Mouse (Mus musculus): Measurements from ENCODE around the gene Cd8b1.
"Not testable (repeated sequence)": the region's sequence is repeated elsewhere in the genome, so short reads cannot be mapped to it uniquely, and the experiment has no call there.

The Cd8b1 gene

GRCm38 (mm10) chr6:71322491-71322921 lies at the start of gene Cd8b1:
Cd8b1 (plus strand) TSS chr6:71322788.
- DNase-seq: no peak

DNA sequence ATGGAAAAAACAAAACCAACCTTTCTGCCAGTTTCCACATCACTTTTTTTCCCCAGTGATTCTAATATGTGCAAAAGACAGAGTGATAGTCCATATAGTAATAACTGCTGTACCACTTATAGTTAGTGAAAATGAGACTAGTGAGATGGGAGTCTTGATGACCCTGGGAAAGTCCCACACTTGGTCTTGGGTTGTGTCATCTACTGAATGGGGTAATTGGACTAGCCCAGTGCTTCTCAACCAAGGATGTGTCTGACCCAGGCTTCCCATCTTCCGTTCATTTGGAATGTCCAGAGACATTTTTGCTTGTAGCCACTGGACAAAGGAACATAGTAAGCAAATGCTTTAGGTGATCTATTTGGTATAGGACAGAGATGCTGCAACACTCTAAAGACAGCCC lies 48.9 kb upstream of the Cd8b1 start:
- DNase-seq: no peak

DNA sequence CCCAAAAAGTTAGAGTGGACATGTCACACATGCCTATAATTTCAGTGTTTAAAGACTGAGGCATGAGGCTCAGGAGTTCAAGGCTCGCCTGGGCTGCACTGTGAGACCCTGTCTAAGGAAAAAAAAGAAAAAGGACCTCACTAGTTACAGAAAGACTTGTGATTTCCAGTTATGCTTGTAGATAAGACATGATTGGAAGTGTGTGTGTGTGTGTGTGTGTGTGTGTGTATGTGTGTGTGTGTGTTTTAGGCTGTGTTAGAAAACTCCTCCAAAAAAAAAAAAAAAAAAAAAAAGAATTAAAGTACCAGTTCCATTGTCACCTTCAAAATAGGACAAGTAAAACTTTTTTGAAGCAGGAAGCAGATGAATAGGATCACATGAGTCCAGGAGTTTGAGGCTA lies 48.0 kb upstream of the Cd8b1 start:
- no peak for DNase-seq

DNA sequence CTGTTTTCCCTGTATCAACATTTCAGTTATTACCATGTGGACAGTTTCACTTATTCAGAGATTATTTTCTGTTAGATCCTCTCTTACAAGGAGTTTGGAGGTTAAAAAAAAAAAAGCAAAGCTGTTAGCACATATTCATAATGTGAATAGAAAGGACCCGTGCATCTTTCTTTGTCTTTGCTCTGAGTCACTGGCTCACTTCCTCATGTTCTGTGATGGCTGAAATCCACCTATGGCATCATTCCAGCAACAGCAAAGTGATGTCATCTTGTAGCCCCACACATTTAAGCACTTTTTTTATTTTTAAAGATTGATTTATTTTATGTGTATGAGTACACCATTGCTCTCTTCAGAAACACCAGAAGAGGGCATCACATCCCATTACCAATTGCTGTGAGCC lies 43.2 kb upstream of the Cd8b1 start:
- DNase-seq: no peak

- DNase-seq: no peak
These were observed 29.1 kb upstream of the Cd8b1 start for GRCm38 (mm10) chr6:71293509-71293908.

DNA sequence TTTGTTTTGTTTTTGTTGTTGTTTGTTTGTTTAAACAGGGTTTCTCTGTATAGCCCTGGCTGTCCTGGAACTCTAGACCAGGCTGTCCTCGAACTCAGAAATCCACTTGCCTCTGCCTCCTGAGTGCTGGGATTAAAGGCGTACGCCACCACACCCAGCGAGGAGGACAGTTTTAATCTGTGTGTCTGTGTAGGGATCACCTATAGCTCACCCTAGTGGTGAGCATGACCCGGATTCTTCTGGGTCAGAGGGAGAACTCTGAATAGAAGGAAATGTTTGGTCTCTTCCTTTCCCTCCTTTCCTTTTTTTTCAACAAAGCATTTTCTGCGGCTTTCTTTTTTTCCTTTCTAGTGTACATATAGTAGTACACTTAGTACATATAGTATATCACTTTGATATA lies 27.3 kb upstream of the Cd8b1 start:
- no peak for DNase-seq

GRCm38 (mm10) chr6:71298051-71298450 lies 24.5 kb upstream of the Cd8b1 start:
- no peak for DNase-seq

GRCm38 (mm10) chr6:71298751-71299150 lies 23.8 kb upstream of the Cd8b1 start:
- peak; percentile 26 for DNase-seq

- peak; percentile 22 for DNase-seq
These were observed 20.4 kb upstream of the Cd8b1 start for GRCm38 (mm10) chr6:71302097-71302731.

GRCm38 (mm10) chr6:71307486-71307885 lies 15.1 kb upstream of the Cd8b1 start:
- no peak for DNase-seq

DNA sequence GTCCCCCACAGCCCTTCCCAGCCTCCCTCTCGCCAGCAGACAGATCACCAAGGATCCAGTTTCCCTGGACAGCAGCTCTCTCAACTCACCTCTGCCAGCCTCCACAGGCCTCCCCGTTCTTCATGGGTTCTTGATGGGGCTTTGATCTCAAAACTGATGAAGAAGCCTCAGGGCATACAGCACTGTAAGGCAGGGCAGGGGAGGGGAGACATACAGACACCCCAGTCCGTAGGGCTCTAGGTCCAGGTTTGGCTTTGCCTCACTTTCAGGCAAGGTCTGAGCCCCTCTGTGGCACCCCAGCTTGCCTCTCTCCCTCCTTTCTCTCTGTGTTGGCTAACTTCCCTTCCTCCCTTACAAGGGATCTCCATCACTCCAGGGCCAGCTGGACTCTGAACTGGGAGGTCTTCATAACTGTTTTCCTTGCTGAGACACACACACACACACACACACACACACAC lies 733 bp upstream of the Cd8b1 start, which contains the start of gene Smyd1:
Gene Smyd1, minus strand, starts transcription at position 408 of the 458 bp plus-strand sequence.
- DNase-seq: no peak

GRCm38 (mm10) chr6:71324816-71325215 lies 2.2 kb downstream of the Cd8b1 start:
- DNase-seq: no peak

GRCm38 (mm10) chr6:71329881-71330280 lies 7.3 kb downstream of the Cd8b1 start:
- no peak for DNase-seq

DNA sequence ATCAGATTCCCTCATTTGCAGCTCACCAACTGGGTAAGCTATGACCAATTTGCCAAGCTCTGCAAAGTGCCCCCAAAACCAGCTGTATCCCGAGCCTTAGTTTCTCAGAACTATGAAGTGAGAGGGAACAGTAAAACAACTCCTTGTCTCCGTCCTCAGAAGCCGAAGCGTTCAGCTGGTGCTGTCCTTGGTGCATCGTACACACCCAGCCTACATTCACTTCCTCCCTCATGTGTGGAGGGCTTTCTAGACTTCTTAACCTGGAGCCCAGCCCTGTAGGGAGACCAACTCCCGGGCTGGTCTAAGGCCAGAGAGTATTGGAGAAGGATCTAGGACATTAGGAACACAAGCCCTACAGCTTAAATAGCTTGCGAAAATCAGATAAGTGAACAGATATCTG lies 7.9 kb downstream of the Cd8b1 start:
- no peak for DNase-seq

DNA sequence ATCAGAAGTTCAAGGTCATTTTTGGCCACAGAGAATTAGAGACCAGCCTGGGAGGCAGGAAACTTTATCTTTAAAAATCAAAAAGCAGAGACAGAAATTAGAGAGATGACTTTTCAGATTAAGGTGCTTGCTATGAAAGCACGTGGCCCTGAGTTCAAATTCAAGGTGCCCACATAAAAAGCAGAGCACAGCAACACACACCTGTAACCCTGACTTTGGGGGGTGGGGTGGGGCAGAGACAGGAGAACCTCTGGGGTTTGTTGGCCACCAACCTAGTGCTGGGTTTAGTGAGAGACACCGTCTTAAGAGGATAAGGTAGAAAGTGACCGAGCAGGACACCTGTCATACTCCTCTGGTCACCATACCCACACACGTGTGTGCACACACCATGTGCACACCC lies 8.9 kb downstream of the Cd8b1 start:
- DNase-seq: not testable (repeated sequence)

GRCm38 (mm10) chr6:71332236-71332965 lies 9.8 kb downstream of the Cd8b1 start:
- no peak for DNase-seq

GRCm38 (mm10) chr6:71333031-71333430 lies 10.4 kb downstream of the Cd8b1 start:
- DNase-seq: no peak

DNA sequence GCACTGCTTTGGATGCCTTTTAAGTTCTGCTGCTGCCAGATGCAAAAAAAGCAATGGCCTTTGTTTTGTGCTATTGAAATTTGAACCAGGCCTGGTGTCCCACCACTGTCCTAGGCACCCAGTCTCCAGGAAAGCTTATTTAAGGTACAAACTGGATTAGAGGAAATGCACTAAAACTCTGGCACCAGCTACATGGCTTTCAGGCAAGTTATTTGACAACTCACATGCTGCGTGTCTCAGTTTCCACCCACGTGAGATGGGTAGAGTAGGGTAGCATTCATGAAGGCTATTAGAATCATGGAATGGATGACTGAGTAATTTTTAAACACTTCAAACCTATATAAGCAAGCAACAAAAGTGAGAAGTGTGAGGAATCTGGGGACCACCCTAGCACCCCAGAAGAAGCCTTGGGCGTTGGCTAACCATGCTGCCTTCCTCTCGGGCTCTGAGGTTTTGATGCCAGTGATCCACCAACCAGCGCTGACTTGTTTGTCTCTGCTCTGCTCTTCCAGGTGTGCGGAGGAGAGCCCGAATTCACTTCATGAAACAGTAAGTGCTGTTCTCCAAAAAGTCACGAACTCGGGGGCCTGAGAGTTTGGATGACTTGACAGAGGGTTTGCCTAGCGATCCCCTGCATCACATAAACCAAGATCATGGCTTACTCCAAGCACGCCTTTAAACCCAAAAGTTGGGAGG lies 11.1 kb downstream of the Cd8b1 start:
- DNase-seq: no peak

DNA sequence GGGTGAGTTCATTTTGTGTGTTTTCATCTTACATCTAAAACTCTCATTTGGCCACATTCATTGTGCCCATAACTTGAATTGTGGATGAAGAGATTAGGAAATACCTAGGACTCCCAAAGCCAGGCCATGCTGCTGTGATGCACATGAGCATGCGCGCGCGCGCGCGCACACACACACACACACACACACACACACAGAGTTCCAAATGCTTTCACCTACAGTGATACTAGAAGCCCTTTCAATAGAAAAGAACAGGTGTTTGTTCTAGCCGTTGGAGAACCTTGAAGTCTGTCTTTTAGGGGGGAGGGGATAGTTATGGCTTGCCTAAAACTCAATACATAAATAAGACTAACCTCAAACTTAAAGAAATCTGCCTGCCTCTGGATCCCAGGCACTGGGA lies 15.1 kb downstream of the Cd8b1 start:
- no peak for DNase-seq

- DNase-seq: no peak
These were observed 16.4 kb downstream of the Cd8b1 start for GRCm38 (mm10) chr6:71338941-71339340.

GRCm38 (mm10) chr6:71339351-71339750 lies 16.8 kb downstream of the Cd8b1 start:
- DNase-seq: no peak

DNA sequence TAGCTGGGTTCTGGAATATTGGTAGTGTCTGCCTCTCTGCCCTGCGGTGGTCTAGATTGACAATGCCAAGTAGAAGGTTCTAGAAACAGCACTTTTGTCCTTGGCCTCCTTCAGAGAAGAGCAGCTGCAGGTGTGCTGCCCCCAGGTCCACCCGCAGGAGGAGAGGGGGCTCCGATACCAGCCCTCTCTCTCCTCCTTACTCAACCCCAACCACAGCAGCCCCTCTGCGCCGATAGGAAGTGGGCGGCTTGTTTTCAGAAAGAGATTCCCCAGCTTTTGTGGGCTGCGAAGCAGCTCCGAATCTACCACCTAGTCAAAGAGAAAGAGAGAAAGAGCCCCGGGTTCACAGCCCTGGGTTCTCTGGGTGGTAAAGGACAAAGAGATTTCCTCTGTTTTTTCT lies 18.6 kb downstream of the Cd8b1 start:
- DNase-seq: no peak

DNA sequence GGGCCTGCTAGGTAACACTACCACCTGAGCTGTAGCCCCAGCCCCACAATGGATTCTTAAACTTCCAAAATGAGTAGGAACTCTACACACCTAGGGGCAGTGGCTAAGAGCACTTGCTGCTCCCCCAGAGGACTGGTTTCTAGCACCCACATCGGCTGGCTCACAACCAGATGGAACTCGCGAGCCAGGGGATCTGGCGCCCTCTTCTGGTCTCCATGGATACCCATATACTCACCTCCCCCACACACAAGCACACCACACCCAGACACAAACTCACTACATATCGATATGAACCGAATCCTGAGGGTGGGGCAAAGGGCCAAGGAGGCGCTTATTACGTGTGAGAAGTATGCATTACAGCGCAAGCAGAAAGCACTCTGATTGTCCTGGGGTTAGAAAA lies 25.4 kb downstream of the Cd8b1 start:
- no peak for DNase-seq

- no peak for DNase-seq
These were observed 28.6 kb downstream of the Cd8b1 start for GRCm38 (mm10) chr6:71351201-71351600.

Measured in cerebellum, adult 9-10 months (tissue).